Mouse (Mus musculus) forebrain, embryonic 15.5 days (tissue): ENCODE measurements around the gene Adgrb3. TPM values are rescaled to one million over a fixed set of nuclear protein-coding genes. Genes with fewer than 3 reads are reported as not detected.
"Not testable (repeated sequence)": the region's sequence is repeated elsewhere in the genome, so short reads cannot be mapped to it uniquely, and the experiment has no call there.

ENCODE experiments used
- ATAC-seq: fragments of 200-750 bp; cut with Nextera tagmentation; replicated peaks from 2 replicates; pipeline ENCODE4 v1.8.0; 2017; ENCODE audit warnings: mild to moderate bottlenecking, moderate TSS enrichment, moderate library complexity
- H3K27ac ChIP-seq: fragments of 300-500 bp; sonication (generic); replicated peaks from 2 replicates; pipeline ENCODE4 v1.5.1; 2015; ENCODE audit warnings: mild to moderate bottlenecking, inconsistent platforms
- H3K27me3 ChIP-seq: fragments of 300-500 bp; sonication (generic); 2 replicates; pipeline ENCODE4 v1.6.1; 2015; ENCODE audit warnings: inconsistent platforms
- H3K36me3 ChIP-seq: fragments of 300-500 bp; sonication (generic); 2 replicates; pipeline ENCODE4 v1.6.1; 2015; ENCODE audit warnings: mild to moderate bottlenecking, inconsistent platforms
- H3K4me1 ChIP-seq: fragments of 300-500 bp; sonication (generic); 2 replicates; pipeline ENCODE4 v1.6.1; 2015; ENCODE audit warnings: inconsistent platforms
- H3K4me2 ChIP-seq: fragments of 300-500 bp; sonication (generic); replicated peaks from 2 replicates; pipeline ENCODE4 v1.6.1; 2015; ENCODE audit warnings: mild to moderate bottlenecking, inconsistent platforms
- H3K4me3 ChIP-seq: fragments of 300-500 bp; sonication (generic); 2 replicates; pipeline ENCODE4 v1.5.1; 2015; ENCODE audit warnings: mild to moderate bottlenecking, inconsistent platforms
- H3K9ac ChIP-seq: fragments of 300-500 bp; sonication (generic); replicated peaks from 2 replicates; pipeline ENCODE4 v1.6.1; 2015; ENCODE audit warnings: mild to moderate bottlenecking, inconsistent platforms
- H3K9me3 ChIP-seq: fragments of 300-500 bp; sonication (generic); 2 replicates; pipeline ENCODE4 v1.6.1; 2016; ENCODE audit warnings: inconsistent platforms
- WGBS: fragments of 180-500 bp; shearing (Covaris S2); methylation state at CpG from one replicate; pipeline ENCODE4 v1.1.7; 2015; ENCODE audit warnings: mixed read lengths; 5-methylcytosine and 5-hydroxymethylcytosine counted together
- polyA plus RNA-seq: library from polyadenylated mRNA; unstranded; fragments of >200 nt; fragmentation: Nextera tagmentation; extraction: Ambion mirVana; gene quantifications from 2 replicates; pipeline ENCODE4 v1.2.1, GENCODE M21; 2015

Adgrb3 gene
- polyA plus RNA-seq, 1 experiment from 2014 or later = 45.9 TPM

GRCm38 (mm10) chr1:25063964-25064363 lies 765.5 kb downstream of the Adgrb3 start:
- Histone ChIP-seq H3K4me3 (no peak overlapping the region), H3K27me3 (no peaks in the 10 kb centered on the region), H3K4me1 (no peaks in the 10 kb centered on the region), H3K9me3 (no peaks in the 10 kb centered on the region), H3K9ac (no peak overlapping the region), H3K4me2 (no peak overlapping the region), H3K27ac (no peak overlapping the region), H3K36me3 (0 out of 2 replicates have a peak, but pooled peaks cover 3% of the 10 kb centered on the region)
- WGBS = 38% methylated on average over 6 of the region's 6 CpGs
- no peak for ATAC-seq

GRCm38 (mm10) chr1:25060935-25061334 lies 768.6 kb downstream of the Adgrb3 start:
- H3K9ac ChIP-seq = no peak overlapping the region
- ATAC-seq = no peak
- no peak overlapping the region for H3K4me2 ChIP-seq
- H3K4me3 ChIP-seq = no peak overlapping the region
- H3K9me3 ChIP-seq = no peaks in the 10 kb centered on the region
- H3K27ac ChIP-seq = no peak overlapping the region
- H3K4me1 ChIP-seq = peaks cover 8% of the 10 kb centered on the region
- H3K36me3 ChIP-seq = no peaks in the 10 kb centered on the region
- H3K27me3 ChIP-seq = no peaks in the 10 kb centered on the region
- WGBS = 84% methylated on average over 3 of the region's 3 CpGs

GRCm38 (mm10) chr1:25060191-25060590 lies 769.3 kb downstream of the Adgrb3 start:
- WGBS = 86% methylated on average over 6 of the region's 6 CpGs

GRCm38 (mm10) chr1:25057656-25058055 lies 771.9 kb downstream of the Adgrb3 start:
- peaks cover 8% of the 10 kb centered on the region for H3K4me1 ChIP-seq
- H3K9ac ChIP-seq = no peak overlapping the region
- H3K27ac ChIP-seq = no peak overlapping the region; the same call in 1 of the 2 replicates
- H3K9me3 ChIP-seq = no peaks in the 10 kb centered on the region
- H3K4me3 ChIP-seq = no peak overlapping the region
- no peaks in the 10 kb centered on the region for H3K27me3 ChIP-seq
- no peak overlapping the region for H3K4me2 ChIP-seq
- WGBS = 60% methylated on average over 2 of the region's 2 CpGs
- ATAC-seq = peak; percentile 38; the same call in 1 of the 2 replicates
- H3K36me3 ChIP-seq = no peaks in the 10 kb centered on the region

More at GRCm38 (mm10) chr1:25060191-25060590, 769.3 kb downstream of the Adgrb3 start:
- Histone ChIP-seq H3K27ac (no peak overlapping the region), H3K36me3 (no peaks in the 10 kb centered on the region), H3K9me3 (no peaks in the 10 kb centered on the region), H3K4me2 (no peak overlapping the region), H3K4me3 (no peak overlapping the region), H3K9ac (no peak overlapping the region), H3K4me1 (peaks cover 8% of the 10 kb centered on the region), H3K27me3 (no peaks in the 10 kb centered on the region)
- ATAC-seq = no peak

- no peaks in the 10 kb centered on the region for H3K27me3 ChIP-seq
- no peak overlapping the region for H3K9ac ChIP-seq
- ATAC-seq = peak; percentile 27; the same call in 1 of the 2 replicates
- H3K4me2 ChIP-seq = no peak overlapping the region
- no peaks in the 10 kb centered on the region for H3K9me3 ChIP-seq
- peaks cover 8% of the 10 kb centered on the region for H3K4me1 ChIP-seq
- no peak overlapping the region; the same call in 1 of the 2 replicates for H3K27ac ChIP-seq
- no peak overlapping the region for H3K4me3 ChIP-seq
- WGBS = 67% methylated on average over 6 of the region's 6 CpGs
- no peaks in the 10 kb centered on the region for H3K36me3 ChIP-seq
Measured at GRCm38 (mm10) chr1:25057212-25057611, 772.3 kb downstream of the Adgrb3 start.

GRCm38 (mm10) chr1:25042091-25042490 lies 787.4 kb downstream of the Adgrb3 start:
- no peaks in the 10 kb centered on the region for H3K4me1 ChIP-seq
- H3K27ac ChIP-seq = no peak overlapping the region
- no peak overlapping the region for H3K4me3 ChIP-seq
- 75% methylated on average over 4 of the region's 4 CpGs for WGBS
- no peaks in the 10 kb centered on the region for H3K27me3 ChIP-seq
- H3K9me3 ChIP-seq = no peaks in the 10 kb centered on the region
- no peak for ATAC-seq
- no peak overlapping the region for H3K9ac ChIP-seq
- no peak overlapping the region for H3K4me2 ChIP-seq
- H3K36me3 ChIP-seq = no peaks in the 10 kb centered on the region

GRCm38 (mm10) chr1:25034161-25034560 lies 795.3 kb downstream of the Adgrb3 start:
- 45% methylated on average over 10 of the region's 10 CpGs for WGBS
- Histone ChIP-seq H3K9ac (no peak overlapping the region), H3K27ac (0 out of 2 replicates have a peak overlapping the region, but pooled peaks have one; percentile 17), H3K4me3 (no peak overlapping the region), H3K9me3 (no peaks in the 10 kb centered on the region), H3K36me3 (no peaks in the 10 kb centered on the region), H3K27me3 (no peaks in the 10 kb centered on the region), H3K4me2 (0 out of 2 replicates have a peak overlapping the region, but pooled peaks have one; percentile 10), H3K4me1 (peaks cover 9% of the 10 kb centered on the region)
- ATAC-seq = peak; percentile 47

GRCm38 (mm10) chr1:25033155-25034095 lies 796.1 kb downstream of the Adgrb3 start:
- no peak overlapping the region for H3K4me3 ChIP-seq
- no peak overlapping the region for H3K9ac ChIP-seq
- peaks cover 9% of the 10 kb centered on the region for H3K4me1 ChIP-seq
- H3K9me3 ChIP-seq = no peaks in the 10 kb centered on the region
- peak overlapping the region; percentile 19; the same call in 1 of the 2 replicates for H3K4me2 ChIP-seq
- H3K27me3 ChIP-seq = no peaks in the 10 kb centered on the region
- WGBS = 35% methylated on average over 8 of the region's 8 CpGs
- ATAC-seq = peak; percentile 96
- H3K27ac ChIP-seq = peak overlapping the region; percentile 33
- no peaks in the 10 kb centered on the region for H3K36me3 ChIP-seq

- H3K9me3 ChIP-seq = no peaks in the 10 kb centered on the region
- H3K9ac ChIP-seq = no peak overlapping the region
- 89% methylated on average over 3 of the region's 3 CpGs for WGBS
- no peak for ATAC-seq
- H3K4me2 ChIP-seq = no peak overlapping the region
- no peaks in the 10 kb centered on the region for H3K27me3 ChIP-seq
- H3K4me3 ChIP-seq = no peak overlapping the region
- H3K4me1 ChIP-seq = no peaks in the 10 kb centered on the region
- no peak overlapping the region for H3K27ac ChIP-seq
- no peaks in the 10 kb centered on the region for H3K36me3 ChIP-seq
Measured at GRCm38 (mm10) chr1:25023156-25023555, 806.4 kb downstream of the Adgrb3 start.

- not testable (repeated sequence) for H3K4me3 ChIP-seq, ATAC-seq, H3K27me3 ChIP-seq, H3K27ac ChIP-seq, H3K9ac ChIP-seq, H3K4me1 ChIP-seq, H3K9me3 ChIP-seq, H3K4me2 ChIP-seq, H3K36me3 ChIP-seq
- 96% methylated on average over 8 of the region's 8 CpGs for WGBS
Measured at GRCm38 (mm10) chr1:25017851-25018250, 811.7 kb downstream of the Adgrb3 start.
